Mouse (Mus musculus) hindbrain, embryonic 14.5 days (tissue): ENCODE results near the gene Plekha8. TPM values are rescaled to one million over a fixed set of nuclear protein-coding genes. Genes with fewer than 3 reads are reported as not detected.

ENCODE experiments used
- ATAC-seq: fragments of 200-750 bp; cut with Nextera tagmentation; 2 replicates; pipeline ENCODE4 v1.8.0; 2017; ENCODE audit warnings: moderate number of reproducible peaks, mild to moderate bottlenecking, moderate TSS enrichment, moderate library complexity; ENCODE audit not compliant: low FRiP score
- DNase-seq: peaks from one replicate; pipeline ENCODE4 v3.0.0-alpha.2; 2015; ENCODE audit warnings: low spot score
- H3K27ac ChIP-seq: fragments of 300-500 bp; sonication (generic); 2 replicates; pipeline ENCODE4 v1.5.1; 2014; ENCODE audit warnings: mild to moderate bottlenecking, moderate library complexity
- H3K27me3 ChIP-seq: fragments of 300-500 bp; sonication (generic); 2 replicates; pipeline ENCODE4 v1.6.1; 2014; ENCODE audit warnings: mild to moderate bottlenecking, low read length, mixed read lengths; ENCODE audit not compliant: control insufficient read depth, insufficient read depth
- H3K36me3 ChIP-seq: fragments of 300-500 bp; sonication (generic); replicated peaks from 2 replicates; pipeline ENCODE4 v1.6.1; 2014; ENCODE audit not compliant: control insufficient read depth, insufficient read depth
- H3K4me1 ChIP-seq: fragments of 300-500 bp; sonication (generic); replicated peaks from 2 replicates; pipeline ENCODE4 v1.6.1; 2014; ENCODE audit warnings: antibody characterized with exemption, low read length, mixed read lengths; ENCODE audit not compliant: control insufficient read depth, insufficient read depth
- H3K4me2 ChIP-seq: fragments of 300-500 bp; sonication (generic); replicated peaks from 2 replicates; pipeline ENCODE4 v1.6.1; 2014; ENCODE audit warnings: mild to moderate bottlenecking, moderate library complexity
- H3K4me3 ChIP-seq: fragments of 300-500 bp; sonication (generic); replicated peaks from 2 replicates; pipeline ENCODE4 v1.5.1; 2014; ENCODE audit warnings: mild to moderate bottlenecking, low read length
- H3K9ac ChIP-seq: fragments of 300-500 bp; sonication (generic); 2 replicates; pipeline ENCODE4 v1.6.1; 2014
- H3K9me3 ChIP-seq: fragments of 300-500 bp; sonication (generic); 2 replicates; pipeline ENCODE4 v1.6.1; 2016; ENCODE audit warnings: low read length; ENCODE audit not compliant: control insufficient read depth
- WGBS: fragments of 180-500 bp; shearing (Covaris S2); extraction: QIAGEN DNeasy Blood & Tissue Kit; methylation state at CpG from one replicate; pipeline ENCODE4 v1.1.7; 2014; 5-methylcytosine and 5-hydroxymethylcytosine counted together
- polyA plus RNA-seq: library from polyadenylated mRNA; unstranded; fragments of >200 nt; fragmentation: Nextera tagmentation; extraction: Ambion mirVana; gene quantifications from 2 replicates; pipeline ENCODE4 v1.2.1, GENCODE M21; 2014

Gene Plekha8
- polyA plus RNA-seq = 13.0 and 14.0 TPM in 2 replicates

GRCm38 (mm10) chr6:54594469-54595329, at the start of gene Plekha8:
Gene Plekha8 (plus strand): TSS chr6:54595111.
- H3K9ac ChIP-seq = peak within 1 kb of the TSS; percentile 91
- DNase-seq = peak; percentile 94
- no peaks in the 10 kb centered on the region for H3K36me3 ChIP-seq
- ATAC-seq = peak; percentile 93
- WGBS = under 1% methylated on average over 49 of the region's 49 CpGs
- H3K4me2 ChIP-seq = peak within 1 kb of the TSS; percentile 81
- H3K9me3 ChIP-seq = no peaks in the 10 kb centered on the region
- H3K4me1 ChIP-seq = peaks cover 30% of the 10 kb centered on the region
- peak within 1 kb of the TSS; percentile 78 for H3K27ac ChIP-seq
- H3K27me3 ChIP-seq = no peaks in the 10 kb centered on the region
- H3K4me3 ChIP-seq = peak within 1 kb of the TSS; percentile 93

GRCm38 (mm10) chr6:54548314-54549019, 46.4 kb upstream of the Plekha8 start:
- ATAC-seq (peak; percentile 35; the same call in 1 of the 2 replicates), DNase-seq (no peak)
- Histone ChIP-seq H3K4me1 (peaks cover 43% of the 10 kb centered on the region), H3K27me3 (no peaks in the 10 kb centered on the region), H3K9me3 (no peaks in the 10 kb centered on the region), H3K4me3 (no peak overlapping the region), H3K27ac (no peak overlapping the region; the same call in 1 of the 2 replicates), H3K9ac (no peak overlapping the region), H3K36me3 (peaks cover 7% of the 10 kb centered on the region), H3K4me2 (no peak overlapping the region)
- WGBS = 51% methylated on average over 13 of the region's 13 CpGs

GRCm38 (mm10) chr6:54549311-54549710, 45.6 kb upstream of the Plekha8 start:
- Histone ChIP-seq H3K9me3 (no peaks in the 10 kb centered on the region), H3K4me3 (no peak overlapping the region), H3K36me3 (no peaks in the 10 kb centered on the region), H3K4me2 (no peak overlapping the region), H3K27ac (no peak overlapping the region), H3K9ac (no peak overlapping the region), H3K27me3 (no peaks in the 10 kb centered on the region), H3K4me1 (peaks cover 51% of the 10 kb centered on the region)
- 64% methylated on average over 4 of the region's 4 CpGs for WGBS
- ATAC-seq (no peak), DNase-seq (no peak)

GRCm38 (mm10) chr6:54550801-54551323, 44.0 kb upstream of the Plekha8 start:
- no peaks in the 10 kb centered on the region for H3K27me3 ChIP-seq
- DNase-seq (no peak), ATAC-seq (no peak)
- no peaks in the 10 kb centered on the region for H3K9me3 ChIP-seq
- H3K36me3 ChIP-seq = no peaks in the 10 kb centered on the region
- no peak overlapping the region for H3K9ac ChIP-seq
- H3K4me1 ChIP-seq = peaks cover 67% of the 10 kb centered on the region
- no peak overlapping the region for H3K27ac ChIP-seq
- H3K4me2 ChIP-seq = no peak overlapping the region
- WGBS = 51% methylated on average over 6 of the region's 7 CpGs
- no peak overlapping the region for H3K4me3 ChIP-seq

- peak; percentile 72 for DNase-seq
- Histone ChIP-seq H3K27ac (peak overlapping the region; percentile 78; the same call in 1 of the 2 replicates), H3K4me3 (no peak overlapping the region), H3K27me3 (no peaks in the 10 kb centered on the region), H3K9me3 (no peaks in the 10 kb centered on the region), H3K36me3 (no peaks in the 10 kb centered on the region), H3K9ac (no peak overlapping the region), H3K4me1 (peaks cover 68% of the 10 kb centered on the region), H3K4me2 (peak overlapping the region; percentile 7; the same call in 1 of the 2 replicates)
- ATAC-seq = peak; percentile 73; the same call in 1 of the 2 replicates
- WGBS = 20% methylated on average over 9 of the region's 9 CpGs
These were observed 42.0 kb upstream of the Plekha8 start for GRCm38 (mm10) chr6:54552721-54553413.

GRCm38 (mm10) chr6:54553632-54554031, 41.3 kb upstream of the Plekha8 start:
- Histone ChIP-seq H3K36me3 (no peaks in the 10 kb centered on the region), H3K4me1 (peaks cover 67% of the 10 kb centered on the region), H3K9ac (no peak overlapping the region), H3K27ac (peak overlapping the region; percentile 78), H3K27me3 (no peaks in the 10 kb centered on the region), H3K9me3 (no peaks in the 10 kb centered on the region), H3K4me2 (0 out of 2 replicates have a peak overlapping the region, but pooled peaks have one; percentile 11), H3K4me3 (no peak overlapping the region)
- no peak for DNase-seq
- 51% methylated on average over 2 of the region's 2 CpGs for WGBS
- ATAC-seq = no peak

- no peak overlapping the region for H3K9ac ChIP-seq
- peak; percentile 83 for ATAC-seq
- no peaks in the 10 kb centered on the region for H3K36me3 ChIP-seq
- DNase-seq = peak; percentile 69
- H3K4me3 ChIP-seq = no peak overlapping the region
- H3K4me2 ChIP-seq = peak overlapping the region; percentile 11; the same call in 1 of the 2 replicates
- H3K9me3 ChIP-seq = no peaks in the 10 kb centered on the region
- 10% methylated on average over 8 of the region's 8 CpGs for WGBS
- H3K4me1 ChIP-seq = peaks cover 58% of the 10 kb centered on the region
- peak overlapping the region; percentile 78 for H3K27ac ChIP-seq
- H3K27me3 ChIP-seq = no peaks in the 10 kb centered on the region
These were observed 40.4 kb upstream of the Plekha8 start for GRCm38 (mm10) chr6:54554341-54555110.

GRCm38 (mm10) chr6:54555816-54556215, 39.1 kb upstream of the Plekha8 start:
- H3K4me3 ChIP-seq = no peak overlapping the region
- ATAC-seq = no peak
- H3K36me3 ChIP-seq = no peaks in the 10 kb centered on the region
- no peak overlapping the region for H3K4me2 ChIP-seq
- no peaks in the 10 kb centered on the region for H3K9me3 ChIP-seq
- DNase-seq = no peak
- WGBS = 53% methylated on average over 1 of the region's 1 CpGs
- no peaks in the 10 kb centered on the region for H3K27me3 ChIP-seq
- no peak overlapping the region for H3K9ac ChIP-seq
- peaks cover 55% of the 10 kb centered on the region for H3K4me1 ChIP-seq
- H3K27ac ChIP-seq = 0 out of 2 replicates have a peak overlapping the region, but pooled peaks have one; percentile 78
